Mouse (Mus musculus) embryonic facial prominence, embryonic 11.5 days (tissue): ENCODE data around the gene Gm12789. TPM values are rescaled to one million over a fixed set of nuclear protein-coding genes. Genes with fewer than 3 reads are reported as not detected.
"Not testable (repeated sequence)": the region's sequence is repeated elsewhere in the genome, so short reads cannot be mapped to it uniquely, and the experiment has no call there.

Experiments used
- ATAC-seq: fragments of 200-750 bp; cut with Nextera tagmentation; replicated peaks from 2 replicates; pipeline ENCODE4 v1.8.0; 2017; ENCODE audit warnings: low read depth; ENCODE audit not compliant: insufficient number of reproducible peaks, low FRiP score, low TSS enrichment
- DNase-seq: peaks from one replicate; pipeline ENCODE4 v3.0.0-alpha.2; 2015; ENCODE audit warnings: low spot score
- H3K27ac ChIP-seq: fragments of 300-500 bp; sonication (generic); replicated peaks from 2 replicates; pipeline ENCODE4 v1.5.1; 2014; ENCODE audit warnings: mild to moderate bottlenecking, low read depth, low read length, control low read depth
- H3K27me3 ChIP-seq: fragments of 300-500 bp; sonication (generic); 2 replicates; pipeline ENCODE4 v1.6.1; 2014; ENCODE audit warnings: mild to moderate bottlenecking, low read length, moderate library complexity, mixed read lengths; ENCODE audit not compliant: control insufficient read depth, insufficient read depth
- H3K36me3 ChIP-seq: fragments of 300-500 bp; sonication (generic); replicated peaks from 2 replicates; pipeline ENCODE4 v1.6.1; 2014; ENCODE audit warnings: low read depth, mild to moderate bottlenecking, low read length, moderate library complexity, mixed read lengths; ENCODE audit not compliant: control insufficient read depth, insufficient read depth
- H3K4me1 ChIP-seq: fragments of 300-500 bp; sonication (generic); 2 replicates; pipeline ENCODE4 v1.6.1; 2014; ENCODE audit warnings: low read length, mixed read lengths; ENCODE audit not compliant: control insufficient read depth, insufficient read depth
- H3K4me2 ChIP-seq: fragments of 300-500 bp; sonication (generic); 2 replicates; pipeline ENCODE4 v1.6.1; 2014; ENCODE audit warnings: low read depth, mild to moderate bottlenecking, control low read depth, low read length, moderate library complexity
- H3K4me3 ChIP-seq: fragments of 300-500 bp; sonication (generic); 2 replicates; pipeline ENCODE4 v1.5.1; 2014; ENCODE audit warnings: low read depth, low read length, control low read depth
- H3K9ac ChIP-seq: fragments of 300-500 bp; sonication (generic); replicated peaks from 2 replicates; pipeline ENCODE4 v1.6.1; 2014; ENCODE audit warnings: mild to moderate bottlenecking, control low read depth, low read length
- H3K9me3 ChIP-seq: fragments of 300-500 bp; sonication (generic); replicated peaks from 2 replicates; pipeline ENCODE4 v1.6.1; 2016; ENCODE audit warnings: mild to moderate bottlenecking, low read length, inconsistent platforms, mixed read lengths; ENCODE audit not compliant: control insufficient read depth
- WGBS: fragments of 180-500 bp; shearing (Covaris S2); extraction: QIAGEN DNeasy Blood & Tissue Kit; methylation state at CpG from one replicate; pipeline ENCODE4 v1.1.7; 2014; 5-methylcytosine and 5-hydroxymethylcytosine counted together
- polyA plus RNA-seq: library from polyadenylated mRNA; unstranded; fragments of >200 nt; fragmentation: Nextera tagmentation; extraction: Ambion mirVana; gene quantifications from 2 replicates; pipeline ENCODE4 v1.2.1, GENCODE M21; 2014

Gene Gm12789
- not detected in 2 replicates for polyA plus RNA-seq

DNA sequence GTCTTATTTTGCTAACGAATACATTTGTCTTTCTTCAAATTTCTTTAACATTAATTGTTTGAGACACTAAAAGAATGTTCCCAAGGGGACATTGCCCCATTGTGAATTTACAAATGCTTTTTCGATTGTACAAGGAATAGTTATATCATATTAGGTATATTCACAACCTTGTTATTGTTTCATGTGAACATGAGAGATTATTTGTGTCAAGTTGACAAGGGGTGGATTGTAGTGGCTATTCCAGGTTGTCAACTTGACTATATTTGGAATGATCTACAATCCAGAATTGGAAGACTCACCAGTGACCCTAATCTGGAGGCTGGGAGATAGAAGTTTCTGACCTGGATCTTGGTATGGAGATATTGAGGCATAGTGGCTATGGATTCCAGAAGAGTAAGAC, at the start of gene Gm12789:
Gene Gm12789, plus strand, starts transcription at position 301 of the 400 bp plus-strand sequence.
- 77% methylated on average over 2 of the region's 2 CpGs for WGBS
- H3K27ac ChIP-seq, H3K4me3 ChIP-seq, DNase-seq, H3K9ac ChIP-seq, H3K9me3 ChIP-seq, ATAC-seq, H3K27me3 ChIP-seq, H3K4me2 ChIP-seq, H3K36me3 ChIP-seq, H3K4me1 ChIP-seq: not testable (repeated sequence)

DNA sequence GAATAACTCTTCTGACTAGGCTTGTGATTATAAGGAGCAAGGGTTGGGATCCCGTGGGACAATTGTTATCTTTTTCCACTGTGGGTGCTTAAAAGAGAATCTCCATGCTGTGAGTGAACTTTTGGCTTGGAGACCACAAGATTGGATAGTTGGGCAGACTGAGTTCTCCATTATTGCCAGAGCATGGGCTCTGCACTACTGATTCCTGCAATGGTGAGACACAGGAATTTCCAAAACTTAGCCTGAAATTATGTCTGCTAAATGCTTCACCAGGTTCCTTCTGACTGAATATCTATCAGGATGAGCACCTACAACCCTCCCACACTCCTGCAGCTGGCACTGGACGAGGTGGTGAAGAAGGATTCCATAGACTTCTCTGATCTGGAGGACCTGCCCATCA, 46.3 kb upstream of the Gm12789 start, which contains the start of gene Gm12794:
Gene Gm12794, plus strand, starts transcription at position 301 of the 400 bp plus-strand sequence.
- H3K4me3 ChIP-seq, DNase-seq, H3K27ac ChIP-seq, ATAC-seq, H3K9ac ChIP-seq, H3K4me2 ChIP-seq, H3K36me3 ChIP-seq, H3K27me3 ChIP-seq, H3K4me1 ChIP-seq, H3K9me3 ChIP-seq: not testable (repeated sequence)
- WGBS, result 56% methylated on average over 1 of the region's 2 CpGs

DNA sequence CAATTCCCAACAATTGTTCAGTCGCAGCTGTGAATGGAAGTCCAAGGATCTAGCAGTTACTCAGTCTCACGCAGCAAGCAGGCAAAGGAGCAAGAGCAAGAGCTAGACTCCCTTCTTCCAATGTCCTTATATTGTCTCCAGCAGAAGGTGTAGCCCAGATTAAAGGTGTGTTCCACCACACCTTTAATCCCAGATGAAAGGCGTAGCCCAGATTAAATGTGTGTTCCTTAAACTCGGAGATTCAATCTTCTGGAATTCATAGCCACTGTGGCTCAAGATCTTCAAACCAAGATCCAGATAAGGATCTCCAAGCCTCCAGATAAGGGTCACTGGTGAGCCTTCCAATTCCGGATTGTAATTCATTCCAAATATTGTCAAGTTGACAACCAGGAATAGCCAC, 5.5 kb upstream of the Gm12789 start, which contains the start of gene Gm12790:
Gene Gm12790, minus strand, starts transcription at position 101 of the 400 bp plus-strand sequence.
- not testable (repeated sequence) for H3K27me3 ChIP-seq, DNase-seq, H3K27ac ChIP-seq, H3K4me3 ChIP-seq, H3K36me3 ChIP-seq, H3K9ac ChIP-seq, H3K4me1 ChIP-seq, H3K9me3 ChIP-seq, ATAC-seq, H3K4me2 ChIP-seq
- 100% methylated on average over 1 of the region's 5 CpGs for WGBS

DNA sequence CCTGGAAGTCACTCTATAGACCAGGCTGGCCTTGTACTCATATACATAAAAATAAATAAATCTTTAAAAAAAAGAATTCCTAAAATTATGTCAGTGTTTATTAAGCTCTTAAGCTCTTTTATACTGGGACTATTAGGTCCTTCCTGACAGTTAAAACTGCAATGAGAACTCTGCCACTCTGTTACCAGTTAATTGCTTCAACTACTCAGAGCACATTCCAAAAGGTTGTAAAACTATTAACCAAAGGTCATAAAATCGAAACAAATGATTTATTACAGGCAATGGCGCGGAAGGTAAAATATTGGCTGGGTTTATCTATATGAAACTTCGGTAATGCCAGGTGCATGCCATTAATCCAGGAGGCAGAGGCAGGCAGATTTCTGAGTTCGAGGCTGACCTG, 748 bp upstream of the Gm12789 start:
- Histone ChIP-seq H3K9ac (no peak overlapping the region), H3K4me3 (no peak overlapping the region), H3K9me3 (no peaks in the 10 kb centered on the region), H3K4me1 (no peaks in the 10 kb centered on the region), H3K36me3 (no peaks in the 10 kb centered on the region), H3K4me2 (no peak overlapping the region), H3K27me3 (no peaks in the 10 kb centered on the region), H3K27ac (no peak overlapping the region)
- DNase-seq (no peak), ATAC-seq (no peak)
- 92% methylated on average over 5 of the region's 5 CpGs for WGBS

DNA sequence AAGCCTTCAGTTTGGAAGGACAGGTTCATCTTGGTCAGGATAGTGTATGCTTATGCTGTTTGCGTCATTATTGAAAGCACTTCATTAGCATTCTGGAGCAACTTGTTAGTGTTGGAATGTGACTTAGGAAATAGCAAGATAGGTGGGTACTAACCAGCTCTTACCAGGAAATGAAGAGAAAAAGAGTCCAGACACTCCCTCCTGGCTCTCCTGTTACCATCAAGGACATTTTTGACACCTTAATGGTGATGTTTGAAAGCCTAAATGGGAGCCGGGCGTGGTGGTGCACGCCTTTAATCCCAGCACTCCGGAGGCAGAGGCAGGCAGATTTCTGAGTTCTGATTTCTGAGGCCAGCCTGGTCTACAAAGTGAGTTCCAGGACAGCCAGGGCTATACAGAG, 11.0 kb downstream of the Gm12789 start:
- Histone ChIP-seq H3K9me3 (no peaks in the 10 kb centered on the region), H3K4me1 (no peaks in the 10 kb centered on the region), H3K27ac (no peak overlapping the region), H3K9ac (no peak overlapping the region), H3K4me3 (no peak overlapping the region), H3K4me2 (no peak overlapping the region), H3K36me3 (no peaks in the 10 kb centered on the region), H3K27me3 (no peaks in the 10 kb centered on the region)
- 91% methylated on average over 5 of the region's 5 CpGs for WGBS
- DNase-seq (no peak), ATAC-seq (no peak)

DNA sequence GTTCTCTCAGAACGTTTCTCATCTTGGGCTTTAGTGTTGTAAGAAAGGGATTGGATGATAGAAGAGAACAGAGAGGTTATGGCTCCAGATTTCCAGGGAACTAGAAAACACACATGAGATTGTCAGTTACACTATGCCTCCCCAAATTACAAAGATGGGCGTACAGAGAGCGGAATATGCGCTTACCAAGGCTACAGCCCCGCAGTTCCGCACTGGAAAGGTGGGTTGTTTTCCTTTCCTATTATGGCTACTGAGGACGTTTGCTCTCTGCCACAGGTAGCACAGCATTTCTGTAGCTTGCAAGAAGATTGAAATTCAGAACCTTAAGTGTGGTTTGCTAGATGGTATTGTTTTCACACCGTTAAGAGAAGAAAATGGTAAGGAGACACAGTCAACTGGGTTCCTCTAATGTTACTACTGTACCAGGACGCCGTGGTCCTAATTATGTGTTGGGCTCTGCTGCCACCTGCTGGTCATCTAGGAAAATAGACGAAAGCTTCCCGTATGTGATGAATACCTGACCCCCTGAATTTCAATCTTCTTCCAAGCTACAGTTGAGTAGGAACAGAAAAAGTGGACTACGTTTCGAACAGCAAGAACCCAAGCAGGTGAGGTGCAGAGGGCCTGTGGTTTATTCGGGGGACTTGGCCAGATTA, 12.0 kb downstream of the Gm12789 start:
- DNase-seq (peak; percentile 85), ATAC-seq (0 out of 2 replicates have a peak, but pooled peaks have one; percentile 44)
- no peak overlapping the region for H3K9ac ChIP-seq
- H3K4me3 ChIP-seq, result no peak overlapping the region
- no peaks in the 10 kb centered on the region for H3K9me3 ChIP-seq
- H3K4me1 ChIP-seq, result no peaks in the 10 kb centered on the region
- no peak overlapping the region for H3K27ac ChIP-seq
- H3K27me3 ChIP-seq, result no peaks in the 10 kb centered on the region
- H3K36me3 ChIP-seq, result no peaks in the 10 kb centered on the region
- WGBS, result 42% methylated on average over 15 of the region's 15 CpGs
- H3K4me2 ChIP-seq, result no peak overlapping the region

DNA sequence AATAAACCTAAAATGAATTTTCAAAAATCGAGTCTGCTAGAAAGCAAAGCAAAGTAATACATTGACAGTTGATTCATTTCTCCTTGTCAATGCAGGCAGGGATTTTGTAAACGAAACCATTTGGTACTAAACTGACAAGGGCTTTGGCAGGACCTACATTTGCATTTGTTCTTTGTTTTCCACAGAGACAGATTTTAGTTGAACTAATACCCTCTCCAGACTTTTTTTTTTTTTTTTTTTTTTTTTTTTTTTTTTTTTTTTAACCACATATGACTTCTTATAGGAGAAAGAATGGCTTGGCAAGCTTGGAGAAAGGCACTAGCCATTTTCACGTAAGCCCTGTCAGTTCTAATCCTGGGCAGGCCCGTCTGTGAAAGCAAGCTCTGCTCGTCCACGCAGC, 40.2 kb downstream of the Gm12789 start:
- Histone ChIP-seq H3K4me3 (no peak overlapping the region), H3K27ac (no peak overlapping the region), H3K36me3 (no peaks in the 10 kb centered on the region), H3K9me3 (no peaks in the 10 kb centered on the region), H3K4me1 (no peaks in the 10 kb centered on the region), H3K9ac (no peak overlapping the region), H3K4me2 (no peak overlapping the region), H3K27me3 (no peaks in the 10 kb centered on the region)
- WGBS, result 83% methylated on average over 6 of the region's 6 CpGs
- DNase-seq, result no peak
- ATAC-seq, result no peak
